Mouse (Mus musculus): ENCODE measurements around the gene Lrig2. TPM values are rescaled to one million over a fixed set of nuclear protein-coding genes. Genes with fewer than 3 reads are reported as not detected.

Gene Lrig2
- polyA plus RNA-seq, 1 experiment from 2014 or later, result 25.7 TPM

DNA sequence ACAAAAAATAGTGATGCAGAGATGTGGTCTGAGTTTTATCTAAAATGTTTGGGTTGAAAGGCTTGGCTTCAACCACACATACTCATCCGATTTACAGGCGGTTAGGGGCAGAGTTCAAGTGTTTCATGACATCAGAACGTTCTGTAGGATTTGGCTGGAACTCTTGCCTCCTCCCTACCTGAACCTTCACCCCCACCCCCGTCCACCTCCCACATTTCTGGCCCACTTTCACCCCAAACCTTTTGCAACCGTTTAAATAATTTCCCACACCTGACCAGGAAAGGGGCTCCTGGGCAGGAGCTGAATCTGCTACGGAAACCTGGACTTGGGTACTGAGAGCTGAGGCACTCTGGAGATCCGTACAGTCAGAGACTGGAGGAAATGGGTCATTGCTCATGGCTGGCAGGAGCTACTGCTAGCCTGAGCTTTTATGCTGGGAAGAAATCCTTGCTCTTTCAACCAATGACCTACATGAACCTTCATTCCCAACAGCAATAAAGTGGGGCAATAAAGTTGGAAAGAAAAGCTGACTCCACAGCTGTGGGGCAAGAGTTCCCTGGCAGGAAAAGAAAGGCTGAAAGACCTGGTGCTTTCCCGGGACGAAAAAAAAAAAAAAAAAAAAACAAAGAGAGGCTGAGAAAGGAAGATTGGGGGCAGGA, 28.9 kb upstream of the Lrig2 start:
- H3K4me1 ChIP-seq (ENCODE audit: control insufficient read depth, insufficient read depth, low read length), result peaks cover 5% of the 10 kb centered on the region; the same call in 1 of the 2 replicates
- 62% methylated on average over 9 of the region's 9 CpGs for WGBS
- no peak for ATAC-seq (replicated peaks; ENCODE audit: insufficient number of reproducible peaks, low FRiP score, low TSS enrichment, low read depth)
- no peak for DNase-seq (ENCODE audit: low spot score)
- H3K36me3 ChIP-seq (replicated peaks; ENCODE audit: control insufficient read depth, insufficient read depth, low read depth, low read length), result no peaks in the 10 kb centered on the region
- no peak overlapping the region for H3K9ac ChIP-seq (replicated peaks; ENCODE audit: low read length)
- no peak overlapping the region for H3K4me2 ChIP-seq (ENCODE audit: low read depth, low read length)
- H3K27ac ChIP-seq (replicated peaks; ENCODE audit: low read depth, low read length), result no peak overlapping the region
- H3K9me3 ChIP-seq (replicated peaks; ENCODE audit: control insufficient read depth, low read length), result no peaks in the 10 kb centered on the region
- H3K4me3 ChIP-seq (ENCODE audit: low read depth, low read length), result no peak overlapping the region
- no peaks in the 10 kb centered on the region for H3K27me3 ChIP-seq (ENCODE audit: control insufficient read depth, insufficient read depth, low read length)

GRCm38 (mm10) chr3:104533223-104533622, 21.5 kb upstream of the Lrig2 start:
- WGBS, result 86% methylated on average over 1 of the region's 1 CpGs
- ATAC-seq (replicated peaks; ENCODE audit: insufficient number of reproducible peaks, low FRiP score, low TSS enrichment, low read depth), result no peak

DNA sequence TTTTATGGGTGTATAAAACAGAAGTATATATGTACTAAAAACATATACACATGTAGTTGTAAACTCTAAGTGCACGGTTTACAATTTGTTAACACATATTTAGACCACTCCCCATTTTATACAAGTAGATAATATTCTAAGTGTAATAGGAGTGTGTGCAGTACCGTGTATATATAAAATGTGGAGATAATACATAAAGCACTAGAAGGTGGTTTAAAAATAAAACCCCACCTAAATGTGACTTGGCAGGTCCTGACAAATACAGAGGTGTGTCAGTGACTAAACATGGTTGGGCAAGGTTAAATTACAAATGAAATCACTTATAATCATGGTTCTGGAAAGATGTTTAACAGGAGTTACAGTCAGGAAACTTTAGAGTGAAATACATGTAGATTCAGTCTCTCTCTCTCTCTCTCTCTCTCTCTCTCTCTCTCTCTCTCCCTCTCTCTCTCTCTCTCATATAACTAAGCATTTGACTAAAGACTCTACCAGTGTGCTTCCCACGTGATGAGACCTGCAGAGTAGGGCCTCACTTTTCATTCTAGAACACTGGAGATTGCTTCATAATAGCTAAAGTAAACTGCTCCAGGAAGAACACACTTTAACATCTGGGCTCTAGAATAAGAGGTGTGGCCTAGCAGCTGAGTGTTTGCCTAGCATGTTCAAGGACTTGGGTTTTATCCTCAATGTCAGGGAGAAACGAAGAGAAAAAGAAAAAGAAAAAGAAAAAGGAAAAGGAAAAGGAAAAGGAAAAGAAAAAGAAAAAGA, 14.6 kb upstream of the Lrig2 start:
- H3K4me1 ChIP-seq (ENCODE audit: control insufficient read depth, insufficient read depth, low read length), result no peaks in the 10 kb centered on the region
- no peak for ATAC-seq (replicated peaks; ENCODE audit: insufficient number of reproducible peaks, low FRiP score, low TSS enrichment, low read depth)
- no peak for DNase-seq (ENCODE audit: low spot score)
- H3K36me3 ChIP-seq (replicated peaks; ENCODE audit: control insufficient read depth, insufficient read depth, low read depth, low read length), result no peaks in the 10 kb centered on the region
- no peak overlapping the region for H3K4me3 ChIP-seq (ENCODE audit: low read depth, low read length)
- no peaks in the 10 kb centered on the region for H3K27me3 ChIP-seq (ENCODE audit: control insufficient read depth, insufficient read depth, low read length)
- H3K9me3 ChIP-seq (replicated peaks; ENCODE audit: control insufficient read depth, low read length), result no peaks in the 10 kb centered on the region
- H3K27ac ChIP-seq (replicated peaks; ENCODE audit: low read depth, low read length), result no peak overlapping the region
- 74% methylated on average over 4 of the region's 4 CpGs for WGBS
- no peak overlapping the region for H3K4me2 ChIP-seq (ENCODE audit: low read depth, low read length)
- no peak overlapping the region for H3K9ac ChIP-seq (replicated peaks; ENCODE audit: low read length)

More at GRCm38 (mm10) chr3:104533223-104533622, 21.5 kb upstream of the Lrig2 start:
- Histone ChIP-seq H3K4me3 (ENCODE audit: low read depth, low read length) (no peak overlapping the region), H3K4me2 (ENCODE audit: low read depth, low read length) (no peak overlapping the region), H3K9me3 (replicated peaks; ENCODE audit: control insufficient read depth, low read length) (no peaks in the 10 kb centered on the region), H3K9ac (replicated peaks; ENCODE audit: low read length) (no peak overlapping the region), H3K27ac (replicated peaks; ENCODE audit: low read depth, low read length) (no peak overlapping the region), H3K4me1 (ENCODE audit: control insufficient read depth, insufficient read depth, low read length) (no peaks in the 10 kb centered on the region), H3K36me3 (replicated peaks; ENCODE audit: control insufficient read depth, insufficient read depth, low read depth, low read length) (no peaks in the 10 kb centered on the region), H3K27me3 (ENCODE audit: control insufficient read depth, insufficient read depth, low read length) (no peaks in the 10 kb centered on the region)
- no peak for DNase-seq (ENCODE audit: low spot score)

DNA sequence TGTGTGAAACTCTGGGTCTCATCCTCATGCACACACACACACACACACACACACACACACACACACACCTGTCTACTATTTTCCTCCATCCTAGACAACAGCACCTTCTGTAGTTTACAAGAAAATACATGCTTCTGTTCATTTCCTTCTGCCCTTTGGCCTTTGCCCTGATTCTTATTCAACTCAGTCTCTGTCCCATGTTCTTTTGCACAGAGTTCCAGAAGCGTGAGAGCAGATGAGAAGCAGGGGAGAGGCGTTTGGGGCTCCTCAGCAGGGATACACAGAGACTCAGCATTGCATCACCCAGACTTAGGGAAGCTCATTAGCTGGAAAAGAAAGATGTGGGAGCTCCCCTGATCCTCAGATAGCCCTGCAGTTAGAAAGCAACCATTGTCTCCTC, 13.8 kb upstream of the Lrig2 start:
- H3K9ac ChIP-seq (replicated peaks; ENCODE audit: low read length), result no peak overlapping the region
- H3K9me3 ChIP-seq (replicated peaks; ENCODE audit: control insufficient read depth, low read length), result no peaks in the 10 kb centered on the region
- no peaks in the 10 kb centered on the region for H3K36me3 ChIP-seq (replicated peaks; ENCODE audit: control insufficient read depth, insufficient read depth, low read depth, low read length)
- WGBS, result 25% methylated on average over 2 of the region's 2 CpGs
- no peak overlapping the region for H3K27ac ChIP-seq (replicated peaks; ENCODE audit: low read depth, low read length)
- H3K4me3 ChIP-seq (ENCODE audit: low read depth, low read length), result no peak overlapping the region
- no peaks in the 10 kb centered on the region for H3K4me1 ChIP-seq (ENCODE audit: control insufficient read depth, insufficient read depth, low read length)
- H3K27me3 ChIP-seq (ENCODE audit: control insufficient read depth, insufficient read depth, low read length), result no peaks in the 10 kb centered on the region
- ATAC-seq (replicated peaks; ENCODE audit: insufficient number of reproducible peaks, low FRiP score, low TSS enrichment, low read depth), result no peak
- DNase-seq (ENCODE audit: low spot score), result no peak
- no peak overlapping the region for H3K4me2 ChIP-seq (ENCODE audit: low read depth, low read length)

- no peaks in the 10 kb centered on the region for H3K27me3 ChIP-seq (ENCODE audit: control insufficient read depth, insufficient read depth, low read length)
- DNase-seq (ENCODE audit: low spot score) (no peak), ATAC-seq (replicated peaks; ENCODE audit: insufficient number of reproducible peaks, low FRiP score, low TSS enrichment, low read depth) (no peak)
- 86% methylated on average over 1 of the region's 1 CpGs for whole genome bisulfite sequencing
- no peak overlapping the region for H3K4me3 ChIP-seq (ENCODE audit: low read depth, low read length)
- no peak overlapping the region for H3K27ac ChIP-seq (replicated peaks; ENCODE audit: low read depth, low read length)
- H3K4me2 ChIP-seq (ENCODE audit: low read depth, low read length), result no peak overlapping the region
- H3K36me3 ChIP-seq (replicated peaks; ENCODE audit: control insufficient read depth, insufficient read depth, low read depth, low read length), result no peaks in the 10 kb centered on the region
- no peaks in the 10 kb centered on the region for H3K9me3 ChIP-seq (replicated peaks; ENCODE audit: control insufficient read depth, low read length)
- no peaks in the 10 kb centered on the region for H3K4me1 ChIP-seq (ENCODE audit: control insufficient read depth, insufficient read depth, low read length)
- no peak overlapping the region for H3K9ac ChIP-seq (replicated peaks; ENCODE audit: low read length)
Measured at GRCm38 (mm10) chr3:104525029-104525428, 13.3 kb upstream of the Lrig2 start.

- Histone ChIP-seq H3K27ac (replicated peaks; ENCODE audit: low read depth, low read length) (no peak overlapping the region), H3K4me2 (ENCODE audit: low read depth, low read length) (no peak overlapping the region), H3K9ac (replicated peaks; ENCODE audit: low read length) (no peak overlapping the region), H3K4me3 (ENCODE audit: low read depth, low read length) (no peak overlapping the region), H3K36me3 (replicated peaks; ENCODE audit: control insufficient read depth, insufficient read depth, low read depth, low read length) (no peaks in the 10 kb centered on the region), H3K9me3 (replicated peaks; ENCODE audit: control insufficient read depth, low read length) (no peaks in the 10 kb centered on the region), H3K27me3 (ENCODE audit: control insufficient read depth, insufficient read depth, low read length) (no peaks in the 10 kb centered on the region), H3K4me1 (ENCODE audit: control insufficient read depth, insufficient read depth, low read length) (no peaks in the 10 kb centered on the region)
- no peak for ATAC-seq (replicated peaks; ENCODE audit: insufficient number of reproducible peaks, low FRiP score, low TSS enrichment, low read depth)
- DNase-seq (ENCODE audit: low spot score), result no peak
- WGBS, result 69% methylated on average over 4 of the region's 4 CpGs
Measured at GRCm38 (mm10) chr3:104523333-104523871, 11.7 kb upstream of the Lrig2 start.

DNA sequence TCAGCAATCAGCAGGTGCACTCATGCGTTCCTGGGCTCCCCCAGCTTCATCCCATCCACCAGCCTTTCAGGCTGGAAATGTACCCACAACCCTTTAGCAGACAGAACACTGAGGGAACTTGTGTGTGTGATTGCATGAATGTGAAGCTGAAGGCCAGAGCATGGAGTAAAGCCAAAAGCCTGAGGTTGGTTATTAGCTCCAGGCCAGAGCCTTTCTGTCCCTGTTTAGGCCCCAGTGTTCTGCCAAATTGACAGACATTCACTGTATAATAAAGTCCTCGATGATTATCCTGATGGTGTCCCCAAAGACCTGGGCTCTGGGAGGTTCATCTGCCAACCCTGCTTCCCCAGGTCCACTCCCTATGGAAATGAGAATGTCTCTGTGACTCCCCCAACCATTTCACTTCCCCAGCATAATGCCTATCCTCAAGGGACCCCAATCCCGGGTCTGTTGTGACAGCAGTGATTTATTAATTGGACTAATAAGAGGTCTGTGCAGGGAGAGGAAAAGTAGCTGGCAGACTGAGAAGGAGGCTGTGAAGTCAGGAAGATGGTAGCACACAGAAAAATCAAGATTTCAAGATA, 9.7 kb upstream of the Lrig2 start:
- DNase-seq (ENCODE audit: low spot score) (no peak), ATAC-seq (replicated peaks; ENCODE audit: insufficient number of reproducible peaks, low FRiP score, low TSS enrichment, low read depth) (no peak)
- 61% methylated on average over 3 of the region's 3 CpGs for WGBS
- no peak overlapping the region for H3K4me3 ChIP-seq (ENCODE audit: low read depth, low read length)
- H3K36me3 ChIP-seq (replicated peaks; ENCODE audit: control insufficient read depth, insufficient read depth, low read depth, low read length), result no peaks in the 10 kb centered on the region
- no peak overlapping the region for H3K9ac ChIP-seq (replicated peaks; ENCODE audit: low read length)
- no peak overlapping the region for H3K4me2 ChIP-seq (ENCODE audit: low read depth, low read length)
- H3K27me3 ChIP-seq (ENCODE audit: control insufficient read depth, insufficient read depth, low read length), result no peaks in the 10 kb centered on the region
- no peaks in the 10 kb centered on the region for H3K9me3 ChIP-seq (replicated peaks; ENCODE audit: control insufficient read depth, low read length)
- no peaks in the 10 kb centered on the region for H3K4me1 ChIP-seq (ENCODE audit: control insufficient read depth, insufficient read depth, low read length)
- no peak overlapping the region for H3K27ac ChIP-seq (replicated peaks; ENCODE audit: low read depth, low read length)

DNA sequence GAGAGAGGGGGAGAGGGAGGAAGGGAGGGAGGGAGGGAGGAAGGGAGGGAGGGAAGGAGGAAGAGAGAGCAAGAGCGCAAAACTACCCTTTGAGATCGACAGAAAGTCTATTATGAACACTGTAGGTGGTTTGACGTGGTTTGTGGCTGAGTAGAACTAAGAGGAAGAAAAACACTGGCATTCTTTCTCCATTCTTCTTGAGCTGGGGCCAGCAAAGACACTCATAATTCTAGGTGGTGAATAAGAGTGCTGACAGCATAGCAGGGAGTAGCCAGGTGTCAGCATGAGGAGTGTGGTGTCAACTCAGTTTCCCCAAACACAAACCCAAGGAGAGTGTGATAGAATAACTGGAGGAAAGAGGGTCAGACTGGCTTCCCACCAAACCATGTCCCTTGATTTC, 8.8 kb upstream of the Lrig2 start:
- ATAC-seq (replicated peaks; ENCODE audit: insufficient number of reproducible peaks, low FRiP score, low TSS enrichment, low read depth) (no peak), DNase-seq (ENCODE audit: low spot score) (no peak)
- WGBS, result 63% methylated on average over 3 of the region's 3 CpGs
- Histone ChIP-seq H3K9me3 (replicated peaks; ENCODE audit: control insufficient read depth, low read length) (no peaks in the 10 kb centered on the region), H3K4me2 (ENCODE audit: low read depth, low read length) (no peak overlapping the region), H3K36me3 (replicated peaks; ENCODE audit: control insufficient read depth, insufficient read depth, low read depth, low read length) (no peaks in the 10 kb centered on the region), H3K4me1 (ENCODE audit: control insufficient read depth, insufficient read depth, low read length) (no peaks in the 10 kb centered on the region), H3K4me3 (ENCODE audit: low read depth, low read length) (no peak overlapping the region), H3K27me3 (ENCODE audit: control insufficient read depth, insufficient read depth, low read length) (no peaks in the 10 kb centered on the region), H3K27ac (replicated peaks; ENCODE audit: low read depth, low read length) (no peak overlapping the region), H3K9ac (replicated peaks; ENCODE audit: low read length) (no peak overlapping the region)

All from embryonic facial prominence, embryonic 11.5 days (tissue).